Mouse (Mus musculus): ENCODE measurements around the gene Tmem100. TPM values are rescaled to one million over a fixed set of nuclear protein-coding genes. Genes with fewer than 3 reads are reported as not detected.

The Tmem100 gene
- polyA plus RNA-seq, 1 experiment from 2014 or later: 15.9 TPM

Other genes starting within 250 kb of the Tmem100 start
- 18.1 and 19.9 TPM in 2 replicates for gene Pctp, start 27.5 kb upstream of the Tmem100 start, polyA plus RNA-seq (2016; fragmentation: Nextera tagmentation; extraction: Ambion mirVana)
- 48.2 and 49.5 TPM in 2 replicates for gene Gm45716, start 157.3 kb downstream of the Tmem100 start, polyA plus RNA-seq (2016; fragmentation: Nextera tagmentation; extraction: Ambion mirVana)
- 111 and 118 TPM in 2 replicates for gene Mmd, start 219.1 kb downstream of the Tmem100 start, polyA plus RNA-seq (2016; fragmentation: Nextera tagmentation; extraction: Ambion mirVana)

All from heart, embryonic 12.5 days (tissue).